Mouse (Mus musculus) heart, embryonic 11.5 days (tissue): ENCODE results near the gene Apobec2. TPM values are rescaled to one million over a fixed set of nuclear protein-coding genes. Genes with fewer than 3 reads are reported as not detected.

Source experiments
- ATAC-seq: fragments of 200-750 bp; cut with Nextera tagmentation; replicated peaks from 2 replicates; pipeline ENCODE4 v1.8.0; 2017; ENCODE audit warnings: moderate library complexity; ENCODE audit not compliant: insufficient number of reproducible peaks, low FRiP score, low TSS enrichment
- H3K27ac ChIP-seq: fragments of 300-500 bp; sonication (generic); 2 replicates; pipeline ENCODE4 v1.5.1; 2014; ENCODE audit warnings: mild to moderate bottlenecking, low read depth, low read length
- H3K27me3 ChIP-seq: fragments of 300-500 bp; sonication (generic); 2 replicates; pipeline ENCODE4 v1.6.1; 2014; ENCODE audit warnings: mild to moderate bottlenecking, low read length, mixed read lengths; ENCODE audit not compliant: control insufficient read depth, insufficient read depth
- H3K36me3 ChIP-seq: fragments of 300-500 bp; sonication (generic); 2 replicates; pipeline ENCODE4 v1.6.1; 2014; ENCODE audit warnings: mild to moderate bottlenecking, low read length, moderate library complexity, mixed read lengths; ENCODE audit not compliant: control insufficient read depth, insufficient read depth
- H3K4me1 ChIP-seq: fragments of 300-500 bp; sonication (generic); 2 replicates; pipeline ENCODE4 v1.6.1; 2014; ENCODE audit warnings: low read length; ENCODE audit not compliant: control insufficient read depth, insufficient read depth
- H3K4me2 ChIP-seq: fragments of 300-500 bp; sonication (generic); 2 replicates; pipeline ENCODE4 v1.6.1; 2014; ENCODE audit warnings: mild to moderate bottlenecking, moderate library complexity
- H3K4me3 ChIP-seq: fragments of 300-500 bp; sonication (generic); 2 replicates; pipeline ENCODE4 v1.5.1; 2014; ENCODE audit warnings: low read depth, low read length
- H3K9ac ChIP-seq: fragments of 300-500 bp; sonication (generic); 2 replicates; pipeline ENCODE4 v1.6.1; 2014; ENCODE audit warnings: mild to moderate bottlenecking, low read depth, low read length, moderate library complexity
- H3K9me3 ChIP-seq: fragments of 300-500 bp; sonication (generic); replicated peaks from 2 replicates; pipeline ENCODE4 v1.6.1; 2016; ENCODE audit warnings: low read length; ENCODE audit not compliant: control insufficient read depth
- WGBS: fragments of 180-500 bp; shearing (Covaris S2); extraction: QIAGEN DNeasy Blood & Tissue Kit; methylation state at CpG from one replicate; pipeline ENCODE4 v1.1.7; 2014; ENCODE audit not compliant: insufficient replicate concordance; 5-methylcytosine and 5-hydroxymethylcytosine counted together
- polyA plus RNA-seq: library from polyadenylated mRNA; unstranded; fragments of >200 nt; fragmentation: Nextera tagmentation; extraction: Ambion mirVana; gene quantifications from 2 replicates; pipeline ENCODE4 v1.2.1, GENCODE M21; 2014

Gene Apobec2
- polyA plus RNA-seq, 1 experiment from 2014 or later = 213 TPM

GRCm38 (mm10) chr17:48431054-48431453 lies 1.7 kb downstream of the Apobec2 start:
- Histone ChIP-seq H3K27ac (peak overlapping the region; percentile 98), H3K4me2 (peak overlapping the region; percentile 81), H3K36me3 (no peaks in the 10 kb centered on the region), H3K4me1 (peaks cover 45% of the 10 kb centered on the region), H3K9ac (peak overlapping the region; percentile 79), H3K27me3 (no peaks in the 10 kb centered on the region), H3K4me3 (peak overlapping the region; percentile 56), H3K9me3 (no peaks in the 10 kb centered on the region)
- no peak for ATAC-seq
- 53% methylated on average over 5 of the region's 5 CpGs for WGBS

GRCm38 (mm10) chr17:48430394-48430793 lies 2.3 kb downstream of the Apobec2 start:
- peaks cover 47% of the 10 kb centered on the region for H3K4me1 ChIP-seq
- H3K27me3 ChIP-seq = no peaks in the 10 kb centered on the region
- H3K9ac ChIP-seq = peak overlapping the region; percentile 79
- ATAC-seq = no peak
- H3K4me2 ChIP-seq = peak overlapping the region; percentile 81
- WGBS = 20% methylated on average over 5 of the region's 5 CpGs
- no peaks in the 10 kb centered on the region for H3K36me3 ChIP-seq
- peak overlapping the region; percentile 56 for H3K4me3 ChIP-seq
- H3K27ac ChIP-seq = peak overlapping the region; percentile 98
- H3K9me3 ChIP-seq = no peaks in the 10 kb centered on the region

GRCm38 (mm10) chr17:48427852-48428530 lies 4.7 kb downstream of the Apobec2 start:
- no peak overlapping the region; the same call in 1 of the 2 replicates for H3K4me2 ChIP-seq
- H3K36me3 ChIP-seq = peaks cover 3% of the 10 kb centered on the region
- no peaks in the 10 kb centered on the region for H3K9me3 ChIP-seq
- peak overlapping the region; percentile 62 for H3K27ac ChIP-seq
- no peak overlapping the region for H3K4me3 ChIP-seq
- 52% methylated on average over 11 of the region's 11 CpGs for WGBS
- peak overlapping the region; percentile 50; the same call in 1 of the 2 replicates for H3K9ac ChIP-seq
- peaks cover 47% of the 10 kb centered on the region for H3K4me1 ChIP-seq
- no peaks in the 10 kb centered on the region for H3K27me3 ChIP-seq
- ATAC-seq = 0 out of 2 replicates have a peak, but pooled peaks have one; percentile 15

GRCm38 (mm10) chr17:48426991-48427750 lies 5.6 kb downstream of the Apobec2 start:
- peaks cover 9% of the 10 kb centered on the region for H3K36me3 ChIP-seq
- no peak for ATAC-seq
- peak overlapping the region; percentile 34 for H3K4me2 ChIP-seq
- H3K9me3 ChIP-seq = no peaks in the 10 kb centered on the region
- peak overlapping the region; percentile 54 for H3K27ac ChIP-seq
- H3K9ac ChIP-seq = 0 out of 2 replicates have a peak overlapping the region, but pooled peaks have one; percentile 3
- no peaks in the 10 kb centered on the region for H3K27me3 ChIP-seq
- no peak overlapping the region for H3K4me3 ChIP-seq
- 47% methylated on average over 13 of the region's 13 CpGs for WGBS
- peaks cover 43% of the 10 kb centered on the region for H3K4me1 ChIP-seq

GRCm38 (mm10) chr17:48425823-48426612 lies 6.7 kb downstream of the Apobec2 start:
- no peak overlapping the region; the same call in 1 of the 2 replicates for H3K27ac ChIP-seq
- H3K27me3 ChIP-seq = no peaks in the 10 kb centered on the region
- H3K36me3 ChIP-seq = peaks cover 9% of the 10 kb centered on the region
- no peak for ATAC-seq
- H3K4me3 ChIP-seq = no peak overlapping the region
- no peak overlapping the region for H3K9ac ChIP-seq
- peaks cover 41% of the 10 kb centered on the region for H3K4me1 ChIP-seq
- WGBS = 30% methylated on average over 9 of the region's 9 CpGs
- peak overlapping the region; percentile 22; the same call in 1 of the 2 replicates for H3K4me2 ChIP-seq
- no peaks in the 10 kb centered on the region for H3K9me3 ChIP-seq

GRCm38 (mm10) chr17:48424237-48424636 lies 8.5 kb downstream of the Apobec2 start:
- Histone ChIP-seq H3K4me1 (peaks cover 35% of the 10 kb centered on the region), H3K27ac (no peak overlapping the region), H3K27me3 (no peaks in the 10 kb centered on the region), H3K4me3 (no peak overlapping the region), H3K36me3 (peaks cover 9% of the 10 kb centered on the region), H3K9ac (no peak overlapping the region), H3K9me3 (no peaks in the 10 kb centered on the region), H3K4me2 (no peak overlapping the region)
- 84% methylated on average over 9 of the region's 9 CpGs for WGBS
- no peak for ATAC-seq

GRCm38 (mm10) chr17:48419571-48419970 lies 13.2 kb downstream of the Apobec2 start:
- Histone ChIP-seq H3K9me3 (no peaks in the 10 kb centered on the region), H3K4me3 (no peak overlapping the region), H3K4me2 (no peak overlapping the region), H3K27me3 (no peaks in the 10 kb centered on the region), H3K27ac (no peak overlapping the region), H3K36me3 (peaks cover 14% of the 10 kb centered on the region), H3K9ac (no peak overlapping the region), H3K4me1 (peaks cover 20% of the 10 kb centered on the region)
- ATAC-seq = no peak
- WGBS = 56% methylated on average over 2 of the region's 2 CpGs

GRCm38 (mm10) chr17:48418781-48419180 lies 13.9 kb downstream of the Apobec2 start:
- 50% methylated on average over 1 of the region's 1 CpGs for WGBS
- ATAC-seq = no peak
- H3K27ac ChIP-seq = peak overlapping the region; percentile 42
- peaks cover 14% of the 10 kb centered on the region for H3K36me3 ChIP-seq
- H3K4me3 ChIP-seq = no peak overlapping the region
- no peaks in the 10 kb centered on the region for H3K27me3 ChIP-seq
- no peaks in the 10 kb centered on the region for H3K9me3 ChIP-seq
- H3K9ac ChIP-seq = no peak overlapping the region
- no peak overlapping the region; the same call in 1 of the 2 replicates for H3K4me2 ChIP-seq
- H3K4me1 ChIP-seq = peaks cover 17% of the 10 kb centered on the region
